Mouse (Mus musculus) heart, postnatal 25 days (tissue): ENCODE results near the gene Cstf1. TPM values are rescaled to one million over a fixed set of nuclear protein-coding genes. Genes with fewer than 3 reads are reported as not detected.

Source experiments
- DNase-seq: peaks from one replicate; pipeline ENCODE4 v3.0.0; 2022; ENCODE audit warnings: low spot score
- intact Hi-C: fragments of 180-260 bp; cut with DNase I; formaldehyde crosslinking; loops from one replicate; pipeline ENCODE4 v1.15.1; 2025
- total RNA-seq, 2 experiments: library from RNA; stranded (reverse); gene quantifications; 2 replicates each; pipeline ENCODE4 v1.2.3; 2021

Gene Cstf1
- total RNA-seq, 2 experiments from 2014 or later = 15.7 to 16.8 TPM

- intact Hi-C loops = loop anchor here (2.0 kb wide), 1 partner anchor 68 kb away; no protein-coding TSS in a partner anchor
- DNase-seq = no peak
Measured at GRCm38 (mm10) chr2:172371258-172371657, 777 bp downstream of the Cstf1 start.

GRCm38 (mm10) chr2:172376551-172376950, 6.1 kb downstream of the Cstf1 start:
- DNase-seq = no peak
- intact Hi-C loops = no loop called here

- DNase-seq = no peak
- intact Hi-C loops = no loop called here
Measured at GRCm38 (mm10) chr2:172376999-172377515, 6.6 kb downstream of the Cstf1 start.

GRCm38 (mm10) chr2:172378332-172378731, 7.9 kb downstream of the Cstf1 start:
- DNase-seq = no peak
- intact Hi-C loops = no loop called here

- intact Hi-C loops = no loop called here
- no peak for DNase-seq
Measured at GRCm38 (mm10) chr2:172380513-172380912, 10.0 kb downstream of the Cstf1 start.

GRCm38 (mm10) chr2:172381341-172381740, 10.9 kb downstream of the Cstf1 start:
- intact Hi-C loops = no loop called here
- no peak for DNase-seq

GRCm38 (mm10) chr2:172381898-172382297, 11.4 kb downstream of the Cstf1 start:
- DNase-seq = no peak
- intact Hi-C loops = no loop called here

- no peak for DNase-seq
- intact Hi-C loops = no loop called here
Measured at GRCm38 (mm10) chr2:172384715-172385114, 14.2 kb downstream of the Cstf1 start.

GRCm38 (mm10) chr2:172390341-172390740, 19.9 kb downstream of the Cstf1 start:
- intact Hi-C loops = no loop called here
- DNase-seq = no peak

- intact Hi-C loops = no loop called here
- DNase-seq = no peak
Measured at GRCm38 (mm10) chr2:172392041-172392521, 21.6 kb downstream of the Cstf1 start.

GRCm38 (mm10) chr2:172393391-172394051, 23.0 kb downstream of the Cstf1 start, which contains the start of gene Cass4:
TSS of gene Cass4 (plus strand) at chr2:172393794.
- intact Hi-C loops = no loop called here
- no peak for DNase-seq

- no peak for DNase-seq
- intact Hi-C loops = no loop called here
Measured at GRCm38 (mm10) chr2:172394052-172394392, 23.5 kb downstream of the Cstf1 start.

- no peak for DNase-seq
- intact Hi-C loops = no loop called here
Measured at GRCm38 (mm10) chr2:172394671-172395070, 24.2 kb downstream of the Cstf1 start.

GRCm38 (mm10) chr2:172395961-172396360, 25.5 kb downstream of the Cstf1 start:
- intact Hi-C loops = no loop called here
- DNase-seq = no peak

- intact Hi-C loops = no loop called here
- DNase-seq = no peak
Measured at GRCm38 (mm10) chr2:172399901-172400300, 29.4 kb downstream of the Cstf1 start.

GRCm38 (mm10) chr2:172401116-172401825, 30.8 kb downstream of the Cstf1 start:
- intact Hi-C loops = no loop called here
- no peak for DNase-seq

GRCm38 (mm10) chr2:172404239-172404638, 33.8 kb downstream of the Cstf1 start:
- DNase-seq = no peak
- intact Hi-C loops = no loop called here

GRCm38 (mm10) chr2:172405011-172405410, 34.5 kb downstream of the Cstf1 start:
- no peak for DNase-seq
- intact Hi-C loops = no loop called here

- intact Hi-C loops = no loop called here
- no peak for DNase-seq
Measured at GRCm38 (mm10) chr2:172406173-172406572, 35.7 kb downstream of the Cstf1 start.

- no peak for DNase-seq
- intact Hi-C loops = no loop called here
Measured at GRCm38 (mm10) chr2:172407499-172407898, 37.0 kb downstream of the Cstf1 start.

GRCm38 (mm10) chr2:172410686-172411085, 40.2 kb downstream of the Cstf1 start:
- DNase-seq = no peak
- intact Hi-C loops = no loop called here
